Mouse (Mus musculus) left cerebral cortex, postnatal 25 days (tissue): ENCODE measurements at regions not wholly inside any gene's neighbourhood (a gene's known extent, or its start where the extent isn't known, plus 50 kb on each side); places are given as distances from the start of the nearest gene placed in this dataset.

Experiments used
- DNase-seq, 2 experiments: peaks; one replicate each; pipeline ENCODE4 v3.0.0; 2022; ENCODE audit warnings: low spot score in 2 of 2, mixed read lengths in 1 of 2
- intact Hi-C: fragments of 180-260 bp; cut with DNase I; formaldehyde crosslinking; loops from one replicate; pipeline ENCODE4 v1.15.1; 2025

DNA sequence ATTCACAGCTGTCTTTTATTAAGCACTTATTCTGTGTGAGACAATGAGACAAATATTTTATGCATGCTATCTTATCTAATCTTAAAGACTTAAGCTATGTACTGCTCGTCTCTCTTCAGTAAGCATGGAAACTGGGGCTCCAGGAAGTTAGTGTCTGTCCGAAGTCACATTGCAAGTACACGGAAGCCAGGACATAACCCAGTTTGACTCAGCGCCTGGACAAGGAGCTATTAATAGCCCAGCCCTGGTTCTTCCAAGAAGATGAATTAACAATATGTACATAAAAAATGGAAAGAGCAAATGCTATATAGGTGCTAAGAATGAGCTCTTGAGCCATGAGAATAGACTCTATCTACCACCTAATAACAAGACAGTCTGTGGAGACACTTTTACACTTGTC lies 85.2 kb upstream of the Col24a1 start:
- no peak for DNase-seq
- intact Hi-C loops = no loop called here

DNA sequence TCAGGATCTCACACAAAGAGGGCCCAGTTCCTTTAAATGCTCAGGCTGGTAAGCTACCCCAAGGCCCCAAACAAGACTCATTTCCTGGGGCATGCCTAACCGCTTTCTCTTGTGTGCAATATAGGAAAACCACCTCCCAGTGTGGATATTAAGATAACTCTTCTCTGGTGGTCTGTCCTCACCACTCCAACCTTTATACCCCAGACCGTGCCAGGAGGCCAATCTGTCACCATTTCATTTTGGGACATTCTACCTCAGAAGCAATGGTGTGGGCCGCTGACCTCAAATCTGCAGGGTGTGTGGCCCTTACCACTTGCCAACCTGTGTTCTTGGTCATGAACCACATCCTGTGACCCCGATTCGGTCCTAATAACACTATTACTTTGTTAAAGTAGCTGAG lies 82.1 kb upstream of the Col24a1 start:
- no peak for DNase-seq
- intact Hi-C loops = no loop called here

DNA sequence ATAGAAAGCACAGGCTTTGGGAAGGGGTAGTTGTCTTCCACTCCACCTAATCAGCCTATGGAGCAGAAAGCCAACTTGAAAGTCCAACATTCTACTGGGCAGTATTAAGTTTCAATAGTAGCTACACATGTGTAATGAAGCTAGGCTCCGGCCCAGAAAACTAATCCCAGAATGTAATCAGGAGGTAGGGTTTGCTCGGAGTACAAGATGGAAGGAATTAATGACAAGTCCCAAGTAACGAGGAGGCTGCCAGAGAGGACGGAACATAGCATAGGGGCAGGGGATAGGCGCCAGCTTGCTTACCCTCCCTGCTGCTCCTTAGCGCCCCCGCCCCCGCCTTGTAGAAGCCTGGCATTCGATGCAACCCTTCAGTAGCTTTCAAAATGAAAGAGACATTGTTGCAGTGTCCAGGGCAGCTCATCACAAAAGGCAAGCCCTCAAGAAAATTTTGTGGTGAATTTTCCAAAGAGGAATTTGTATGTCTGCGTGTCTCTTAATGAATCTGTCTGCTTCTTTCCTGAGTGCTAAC lies 75.2 kb upstream of the Col24a1 start:
- intact Hi-C loops = no loop called here
- DNase-seq = no peak

DNA sequence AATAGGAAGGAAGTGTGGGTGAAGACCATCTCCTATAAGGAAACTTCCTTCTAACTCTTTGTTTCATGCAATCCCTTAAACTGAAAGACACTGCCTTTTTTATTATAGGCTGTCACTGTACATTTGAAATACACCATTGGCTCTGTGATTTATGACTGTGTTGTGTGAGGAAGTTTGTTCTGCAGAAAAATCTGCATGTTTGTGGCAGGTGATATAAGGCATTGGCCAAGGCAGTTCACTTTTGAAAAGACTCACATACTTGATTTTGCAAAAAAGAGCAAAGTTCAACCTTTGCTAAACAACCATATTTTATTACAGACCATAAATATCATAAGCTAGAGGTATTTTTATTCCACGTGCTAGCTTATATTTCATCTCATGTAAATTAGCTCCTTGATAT lies 69.3 kb upstream of the Col24a1 start:
- intact Hi-C loops = no loop called here
- DNase-seq = no peak

DNA sequence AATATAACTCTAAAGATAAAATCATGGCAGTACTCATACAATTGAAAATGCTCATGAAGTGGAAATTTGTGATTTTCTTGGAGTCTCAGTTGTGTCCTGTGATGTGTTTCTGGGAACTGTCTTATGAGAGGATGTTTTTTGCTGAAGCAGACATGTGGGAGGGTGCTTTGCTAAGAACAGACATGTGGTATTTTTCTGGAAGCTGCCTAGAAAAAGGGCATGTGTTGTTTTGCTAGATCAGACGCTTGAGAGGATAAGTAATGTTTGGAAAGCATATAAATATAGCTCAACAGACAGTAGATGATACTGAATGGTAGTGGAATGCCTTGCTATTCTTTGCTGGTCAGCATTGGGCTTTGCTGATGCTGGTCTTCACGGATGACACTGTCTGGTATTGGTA lies 68.2 kb upstream of the Col24a1 start:
- intact Hi-C loops = no loop called here
- DNase-seq = peak; percentile 6 to 72

DNA sequence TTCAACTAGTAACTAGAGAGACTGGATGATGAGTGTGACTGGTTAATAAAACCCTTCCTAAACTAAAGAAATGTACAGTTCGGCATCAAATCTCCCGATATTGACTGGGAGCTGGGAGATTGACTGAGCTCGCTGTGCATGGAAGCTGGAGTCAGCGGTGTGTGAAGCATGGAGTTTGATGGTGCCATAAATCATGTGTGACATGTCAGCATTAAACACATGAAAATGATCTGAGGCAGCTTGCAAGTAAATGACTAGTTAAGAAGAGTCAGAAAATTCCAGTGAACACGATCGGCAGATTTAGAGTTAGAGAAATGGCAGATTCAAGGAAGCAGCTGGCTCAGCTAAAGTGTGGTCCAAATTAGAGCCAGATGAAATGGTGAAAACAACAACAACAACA lies 61.6 kb upstream of the Col24a1 start:
- DNase-seq = no peak
- intact Hi-C loops = no loop called here

DNA sequence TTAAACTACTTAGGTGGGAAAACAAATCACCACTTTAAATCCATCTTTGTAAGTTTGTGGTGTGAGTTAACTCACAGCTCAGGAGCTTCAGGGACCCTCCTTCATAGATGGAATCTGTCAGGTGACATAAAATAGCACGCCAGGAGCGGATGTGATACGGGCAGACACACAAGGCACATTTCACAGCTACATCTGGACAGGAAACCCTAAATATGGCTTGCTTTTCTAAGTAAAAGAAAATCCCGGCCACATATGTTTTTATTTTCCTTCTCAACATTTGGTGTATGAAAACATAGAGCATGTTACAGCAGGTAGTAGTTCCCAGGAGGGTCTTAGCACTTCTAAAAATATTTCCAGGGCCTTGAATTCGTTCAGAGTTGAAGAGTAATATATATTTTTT lies 50.1 kb upstream of the Col24a1 start:
- intact Hi-C loops = no loop called here
- no peak for DNase-seq
